ENCODE assay signal across 8 mouse cellular contexts in genomic region chr12:104865166-104865535, GRCm38 (mm10). TPM values are rescaled to one million over a fixed set of nuclear protein-coding genes. Genes with fewer than 3 reads are reported as not detected.
DNase-seq lines count a peak whose midpoint lies in the region; ATAC-seq and TF ChIP-seq lines count a peak whose summit lies in the region.

No protein-coding gene starts in this region.

- 0% methylated on average over 7 of the region's 10 CpGs for WGBS in lung, embryonic 14.5 days
- WGBS in forebrain, embryonic 10.5 days = 0% methylated on average over 7 of the region's 10 CpGs
- WGBS in limb, embryonic 13.5 days = 0% methylated on average over 7 of the region's 10 CpGs

- peak overlapping the region; percentile 99 for H3K4me2 ChIP-seq in lung, embryonic 14.5 days
- peak overlapping the region; percentile 90 for H3K4me2 ChIP-seq in limb, embryonic 13.5 days (replicated peaks)

- peak; percentile 39 for DNase-seq in lung, embryonic 14.5 days
- DNase-seq in lung, postnatal 36 days = no peak
- peak; percentile 33 for DNase-seq in forebrain, embryonic 10.5 days (ENCODE audit: extremely low spot score, low spot score)
- peak; percentile 60 for DNase-seq in retina, postnatal 1 day
- no peak for DNase-seq in frontal cortex, postnatal 10 days (ENCODE audit: low spot score in 2 of 2)
- DNase-seq in layer of hippocampus, adult 8-10 months (ENCODE audit: low spot score in 2 of 2) = no peak

- H3K9ac ChIP-seq in lung, embryonic 14.5 days = peak overlapping the region; percentile 78
- peak overlapping the region; percentile 90 for H3K9ac ChIP-seq in limb, embryonic 13.5 days

- ATAC-seq in lung, embryonic 14.5 days (ENCODE audit: insufficient read depth) = peak; percentile 61
- peak; percentile 48 for ATAC-seq in limb, embryonic 13.5 days (ENCODE audit: low FRiP score, low read depth)
- ATAC-seq in CD4-positive, CD25-positive, alpha-beta regulatory T cell, adult 4 months = no peak

- 0 out of 2 replicates have a peak, but pooled peaks cover 3% of the 10 kb centered on the region for H3K4me1 ChIP-seq in lung, embryonic 14.5 days (ENCODE audit: insufficient read depth)
- peaks cover 18% of the 10 kb centered on the region for H3K4me1 ChIP-seq in forebrain, embryonic 10.5 days
- H3K4me1 ChIP-seq in limb, embryonic 13.5 days = peaks cover 27% of the 10 kb centered on the region

- TF ChIP-seq CTCF in lung, embryonic 14.5 days (IDR thresholded peaks at IDR 0.05; ENCODE audit: low read depth) = no peak

- no peaks in the 10 kb centered on the region for H3K36me3 ChIP-seq in lung, embryonic 14.5 days (ENCODE audit: insufficient read depth)
- H3K36me3 ChIP-seq in forebrain, embryonic 10.5 days (replicated peaks) = 0 out of 2 replicates have a peak, but pooled peaks cover 3% of the 10 kb centered on the region
- no peaks in the 10 kb centered on the region for H3K36me3 ChIP-seq in limb, embryonic 13.5 days

- no peak overlapping the region for H3K27ac ChIP-seq in lung, embryonic 14.5 days (ENCODE audit: low read depth)
- peak overlapping the region; percentile 89 for H3K27ac ChIP-seq in forebrain, embryonic 10.5 days
- no peak overlapping the region for H3K27ac ChIP-seq in limb, embryonic 13.5 days

- no peaks in the 10 kb centered on the region for H3K27me3 ChIP-seq in lung, embryonic 14.5 days (ENCODE audit: insufficient read depth, low read length)
- H3K27me3 ChIP-seq in forebrain, embryonic 10.5 days (ENCODE audit: poor library complexity, severe bottlenecking) = peaks cover 15% of the 10 kb centered on the region; the same call in 1 of the 2 replicates
- no peaks in the 10 kb centered on the region for H3K27me3 ChIP-seq in limb, embryonic 13.5 days

- no peaks in the 10 kb centered on the region for H3K9me3 ChIP-seq in lung, embryonic 14.5 days (ENCODE audit: low read depth, low read length)
- peaks cover 7% of the 10 kb centered on the region; the same call in 1 of the 2 replicates for H3K9me3 ChIP-seq in forebrain, embryonic 10.5 days
- H3K9me3 ChIP-seq in limb, embryonic 13.5 days = 0 out of 2 replicates have a peak, but pooled peaks cover 3% of the 10 kb centered on the region

- peak overlapping the region; percentile 76 for H3K4me3 ChIP-seq in lung, embryonic 14.5 days (ENCODE audit: low read depth, low read length)
- peak overlapping the region; percentile 84 for H3K4me3 ChIP-seq in forebrain, embryonic 10.5 days
- peak overlapping the region; percentile 82 for H3K4me3 ChIP-seq in limb, embryonic 13.5 days

RNA-seq across cellular contexts. Expression of gene Clmn, which starts 0.3 kb away (rescaled TPM):
- 2.1 and 2.8 TPM in 2 replicates for polyA plus RNA-seq in lung, embryonic 14.5 days (2014; fragmentation: Nextera tagmentation; extraction: Ambion mirVana)
- 1.6 and 2.1 TPM in 2 replicates for polyA plus RNA-seq in forebrain, embryonic 10.5 days (2016; fragmentation: Nextera tagmentation; extraction: Ambion mirVana)
- 3.1 and 3.8 TPM in 2 replicates for polyA plus RNA-seq in limb, embryonic 13.5 days (2015; fragmentation: Nextera tagmentation; extraction: Ambion mirVana)
- 100 to 1,000 TPM in 3 of 4 experiments, 10 to 100 TPM in 1; 98.6 to 111 (median 105) TPM for total RNA-seq in layer of hippocampus, adult 8-10 months (2022)
- polyA plus RNA-seq in CD4-positive, CD25-positive, alpha-beta regulatory T cell, adult 4 months (2017; shearing (Covaris generic)) = not detected

Comparison
In these comparisons a context has a peak if more than half of its experiments do, and no peak if none do; other contexts are left out.
1. DNase-seq: peak in lung, embryonic 14.5 days (single experiment), forebrain, embryonic 10.5 days (single experiment) and retina, postnatal 1 day (single experiment); none in lung, postnatal 36 days (single experiment), frontal cortex, postnatal 10 days (0 of 2) and layer of hippocampus, adult 8-10 months (0 of 2).
2. Peak in every context shown above with its lines, with median percentiles within 50 percentile points of each other: H3K4me3 ChIP-seq.